Mouse (Mus musculus) megakaryocyte-erythroid progenitor cell, adult 5 weeks (primary cell): ENCODE measurements around the gene Gm9903. TPM values are rescaled to one million over a fixed set of nuclear protein-coding genes. Genes with fewer than 3 reads are reported as not detected.

ENCODE experiments used
- polyA plus RNA-seq: library from polyadenylated mRNA; stranded (reverse); fragments of >175 nt; gene quantifications from 2 replicates; pipeline ENCODE4 v1.2.3, GENCODE M21; 2012

The Gm9903 gene
- not detected in 2 replicates for polyA plus RNA-seq

DNA sequence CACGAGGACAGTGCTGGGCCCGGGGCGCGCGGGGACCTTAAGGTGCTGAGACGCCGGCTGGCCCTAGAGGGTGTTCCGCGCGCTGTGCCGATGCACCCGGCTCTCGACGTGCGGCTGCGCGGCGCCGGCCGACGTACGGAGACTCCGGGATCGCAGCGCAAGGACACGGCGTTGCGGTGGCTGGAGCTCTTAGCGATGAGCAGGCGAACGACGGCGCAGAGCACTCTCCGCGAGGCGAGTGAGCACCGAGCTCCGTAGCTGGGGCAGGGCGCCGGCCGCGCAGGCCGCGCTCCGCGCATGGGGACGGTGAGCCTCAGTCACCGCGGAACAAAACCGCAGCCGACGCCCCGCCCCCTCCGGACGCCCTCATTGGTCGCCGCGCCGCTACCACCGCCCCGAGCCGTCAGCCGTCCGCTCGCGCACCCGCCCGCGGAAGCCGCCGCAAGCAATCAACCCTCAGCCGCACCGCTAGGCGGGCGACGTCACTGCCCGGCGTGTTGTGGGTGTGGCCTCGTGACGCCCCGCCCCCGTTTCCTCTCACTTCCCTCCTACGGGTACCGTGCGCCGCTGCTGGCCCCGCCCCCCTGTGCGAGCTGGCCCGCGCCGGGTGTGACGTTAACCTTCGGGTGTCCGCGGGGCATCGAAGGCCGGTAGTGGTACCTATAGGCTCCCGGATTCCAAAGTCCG is at the start of gene Gm9903, which contains the start of gene Fam53a:
Gm9903 (plus strand) TSS at position 625 of the 687 bp plus-strand sequence.
Fam53a (minus strand) TSS at position 335 of the 687 bp plus-strand sequence.

DNA sequence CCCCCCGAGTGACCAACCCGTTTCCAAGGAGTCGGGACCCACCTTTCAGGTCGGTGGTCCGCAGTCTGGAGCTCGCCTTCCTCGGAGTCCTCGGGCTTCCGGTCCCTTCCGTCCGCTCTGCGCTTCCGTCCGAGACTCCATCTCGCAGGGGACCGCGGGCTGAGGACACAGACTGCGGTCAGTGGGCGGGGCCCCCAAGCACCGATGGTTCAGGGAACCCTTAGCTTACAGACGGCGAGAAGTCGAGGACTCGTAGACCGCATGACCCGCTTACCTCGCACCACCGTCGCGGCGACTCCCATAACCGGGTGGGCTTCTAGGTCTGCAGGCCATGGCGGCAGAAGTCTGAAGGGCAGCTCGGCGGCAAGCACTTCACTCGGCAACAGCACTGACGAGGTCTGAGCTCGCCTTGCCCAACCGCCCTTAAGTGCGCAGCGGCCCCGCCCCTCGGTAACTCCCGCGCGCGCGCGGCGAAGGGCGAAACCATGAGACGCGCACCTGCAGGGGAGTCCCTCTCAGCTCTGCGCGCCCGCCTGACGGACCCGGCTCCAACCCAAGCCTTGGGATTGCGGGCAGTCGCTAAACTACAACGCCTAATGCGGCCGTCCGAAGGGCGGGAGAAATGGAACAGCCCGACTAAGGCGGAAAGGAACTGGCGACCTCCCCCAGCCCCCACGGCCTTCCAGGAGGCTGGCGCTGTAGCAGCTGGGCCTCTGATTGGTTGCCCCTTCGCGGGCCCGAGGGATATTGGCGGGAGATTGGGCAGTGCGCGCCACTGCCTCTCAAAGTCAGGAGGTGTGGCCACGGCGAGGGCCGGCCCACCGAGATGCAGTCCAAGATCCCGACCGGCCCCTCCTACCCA is 22.4 kb downstream of the Gm9903 start, which contains the start of gene Slbp:
Slbp (minus strand) TSS at position 654 of the 862 bp plus-strand sequence.

DNA sequence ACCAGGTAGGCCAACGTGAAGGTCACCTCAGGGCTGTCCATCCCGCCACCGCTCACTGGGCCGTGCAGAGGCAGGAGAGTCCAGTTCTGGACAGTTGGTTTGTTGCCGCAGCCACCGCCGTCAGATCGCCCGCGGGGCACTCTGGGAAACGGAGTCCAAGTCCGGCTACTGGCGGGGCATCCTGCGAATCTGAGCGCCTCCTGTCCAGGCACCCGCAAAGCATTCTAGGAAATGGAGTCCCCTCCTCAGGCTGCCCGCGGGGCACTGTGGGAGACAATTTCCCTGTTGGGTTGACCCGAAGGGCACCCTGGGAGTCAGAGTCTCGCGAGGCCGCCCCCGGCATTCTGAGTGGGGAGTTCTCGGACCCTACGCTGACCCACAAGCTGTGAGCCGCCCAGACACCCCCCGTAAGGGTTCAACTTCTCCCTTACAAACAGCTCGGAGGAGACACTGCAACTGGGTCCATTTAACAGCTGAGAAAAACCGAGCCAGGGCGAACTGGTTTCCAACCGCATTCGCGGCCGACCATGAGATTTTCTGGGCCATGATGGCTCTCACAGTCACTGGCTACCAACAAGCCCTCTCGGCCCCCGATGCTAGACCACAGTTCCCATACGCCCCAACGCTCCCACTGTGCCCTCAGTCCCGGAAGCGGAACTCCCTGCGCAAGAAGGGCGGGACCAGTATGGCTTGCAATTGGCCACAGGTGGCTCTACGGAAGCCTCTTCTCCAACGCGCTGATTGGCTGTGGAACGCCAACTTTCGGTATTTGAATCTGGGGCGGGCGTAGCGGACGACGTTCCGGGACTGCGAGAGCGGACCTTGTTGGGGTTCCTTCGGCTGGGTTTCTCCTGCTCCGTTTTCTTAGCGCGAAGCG is 28.3 kb downstream of the Gm9903 start, which contains the start of the genes Tacc3 and Tmem129:
Tacc3 (plus strand) TSS at position 342 of the 877 bp plus-strand sequence.
Tmem129 (minus strand) TSS at position 630 of the 877 bp plus-strand sequence.

Other genes with a start within 250 kb of the Gm9903 start
- gene Nkx1-1, start 195.9 kb upstream of the Gm9903 start, polyA plus RNA-seq, result not detected in 2 replicates
- gene Fam53a, start 290 bp upstream of the Gm9903 start, polyA plus RNA-seq, result 87.0 and 102 TPM in 2 replicates
- 159 and 179 TPM in 2 replicates for gene Slbp, start 22.6 kb downstream of the Gm9903 start, polyA plus RNA-seq
- 55.0 and 73.1 TPM in 2 replicates for gene Tacc3, start 28.2 kb downstream of the Gm9903 start, polyA plus RNA-seq
- 7.4 and 12.2 TPM in 2 replicates for gene Tmem129, start 28.5 kb downstream of the Gm9903 start, polyA plus RNA-seq
- 0.34 and 1.3 TPM in 2 replicates for gene Fgfr3, start 91.7 kb downstream of the Gm9903 start, polyA plus RNA-seq
- 33.7 and 38.1 TPM in 2 replicates for gene Letm1, start 152.9 kb downstream of the Gm9903 start, polyA plus RNA-seq
- gene Nsd2, start 190.8 kb downstream of the Gm9903 start, polyA plus RNA-seq, result 7.8 and 8.5 TPM in 2 replicates